ENCODE assay signal across 9 mouse cellular contexts in the genomic region with DNA sequence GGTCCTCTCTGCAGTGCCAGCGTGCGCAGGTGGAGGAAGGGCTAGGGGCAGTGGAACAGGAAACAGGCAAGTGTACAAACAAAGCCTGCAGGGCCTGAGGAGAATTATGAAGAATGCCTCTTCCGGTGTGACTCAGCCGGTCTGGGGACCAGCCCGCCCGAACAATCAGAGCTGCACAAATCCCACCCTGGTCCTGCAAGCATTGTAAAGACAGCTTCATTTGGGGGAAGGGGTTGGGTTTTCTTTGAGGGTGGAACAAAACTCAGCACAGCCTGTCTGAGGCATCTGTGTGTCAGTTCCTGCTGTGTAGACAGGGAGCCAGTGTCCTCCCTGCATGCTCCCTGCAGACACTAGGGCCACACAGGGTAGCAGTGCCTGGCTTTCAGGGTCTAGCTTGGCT.
A peak's percentile ranks its signal among the peaks of the same experiment; 100 is the strongest.
DNase-seq lines count a peak whose midpoint lies in the region; ATAC-seq lines count a peak whose summit lies in the region.
"Had no signal": no experiment of that assay in that cellular context is flagged by ENCODE, and none has a peak within 500 bp of the region (broad histone marks: within the 10 kb centered on the region; RNA-seq: fewer than 3 reads in every experiment).

No protein-coding gene starts in this region.

- H3K4me1 ChIP-seq in liver, embryonic 16.5 days (ENCODE audit: control insufficient read depth, low read depth, low read length) = peaks cover 7% of the 10 kb centered on the region

- no peak overlapping the region for H3K9ac ChIP-seq in liver, embryonic 16.5 days (ENCODE audit: low read depth, low read length)

- WGBS in liver, embryonic 16.5 days (ENCODE audit: insufficient replicate concordance) = 19% methylated on average over 6 of the region's 6 CpGs

- intact Hi-C loops in heart, postnatal 25 days (cut with DNase I) = loop anchor here (5.0 kb wide), 1 partner anchor 117 kb away; a partner anchor contains a TSS

- H3K27me3 ChIP-seq in liver, embryonic 16.5 days (ENCODE audit: control insufficient read depth, insufficient read depth, low read depth, low read length) = no peaks in the 10 kb centered on the region
- H3K27me3 ChIP-seq: CH12.LX had no signal

- no peaks in the 10 kb centered on the region for H3K9me3 ChIP-seq in liver, embryonic 16.5 days (replicated peaks; ENCODE audit: control insufficient read depth, low read length)

- no peak overlapping the region for H3K27ac ChIP-seq in liver, embryonic 16.5 days (ENCODE audit: low read length)

- peak; percentile 22 to 54 for DNase-seq in adrenal gland, postnatal 36 days
- no peak for DNase-seq in adrenal gland, postnatal 25 days
- peak; percentile 31 for DNase-seq in T-cell, adult 2 months (ENCODE audit: low spot score)
- peak; percentile 28 for DNase-seq in heart, postnatal 25 days (ENCODE audit: low spot score)
- DNase-seq in thymus, postnatal 10 days (ENCODE audit: low spot score in 2 of 2) = peak; percentile 21 to 42
- no peak for DNase-seq in frontal cortex, postnatal 36 days (ENCODE audit: low spot score in 2 of 2)
- DNase-seq in layer of hippocampus, adult 9-11 months = no peak

- no peak overlapping the region for H3K4me3 ChIP-seq in liver, embryonic 16.5 days (ENCODE audit: low read depth, low read length)

- no peak overlapping the region for H3K4me2 ChIP-seq in liver, embryonic 16.5 days (ENCODE audit: low read depth, low read length)

- H3K36me3 ChIP-seq in liver, embryonic 16.5 days (ENCODE audit: control insufficient read depth, insufficient read depth) = no peaks in the 10 kb centered on the region

- peak; percentile 43; the same call in 1 of the 2 replicates for ATAC-seq in liver, embryonic 16.5 days (ENCODE audit: low read depth)

Comparison
In these comparisons a context has a peak if more than half of its experiments do, and no peak if none do; other contexts are left out.
1. DNase-seq: peak in adrenal gland, postnatal 36 days (2 of 2), T-cell, adult 2 months (single experiment), heart, postnatal 25 days (single experiment) and thymus, postnatal 10 days (2 of 2); none in adrenal gland, postnatal 25 days (single experiment), frontal cortex, postnatal 36 days (0 of 2) and layer of hippocampus, adult 9-11 months (single experiment).